Mouse (Mus musculus) G1E (cell line): Measurements from ENCODE around the gene Gli1. TPM values are rescaled to one million over a fixed set of nuclear protein-coding genes. Genes with fewer than 3 reads are reported as not detected.
A peak's percentile ranks its signal among the peaks of the same experiment; 100 is the strongest.

ENCODE experiments used
- ATAC-seq: 2 replicates; pipeline ENCODE4 v1.8.0; 2016; ENCODE audit warnings: mild to moderate bottlenecking; ENCODE audit not compliant: insufficient number of reproducible peaks, poor library complexity, low FRiP score, severe bottlenecking; ENCODE audit errors: extremely low read depth
- DNase-seq: peaks from one replicate; pipeline ENCODE4 v3.0.0; 2012; ENCODE audit warnings: low spot score
- H3K27me3 ChIP-seq: 2 replicates; pipeline ENCODE4 v1.6.1; 2012; ENCODE audit warnings: mild to moderate bottlenecking, low read length, inconsistent platforms; ENCODE audit not compliant: insufficient read depth
- H3K36me3 ChIP-seq: replicated peaks from 2 replicates; pipeline ENCODE3; 2012; ENCODE audit warnings: mild to moderate bottlenecking, inconsistent platforms
- H3K4me1 ChIP-seq: 2 replicates; pipeline ENCODE4 v1.6.1; 2012; ENCODE audit warnings: low read depth, low read length, inconsistent platforms, mixed read lengths; ENCODE audit not compliant: insufficient read depth
- H3K4me3 ChIP-seq: 2 replicates; pipeline ENCODE4 v1.5.1; 2012; ENCODE audit warnings: low read depth, mild to moderate bottlenecking, inconsistent platforms, low read length, moderate library complexity, mixed read lengths
- H3K9me3 ChIP-seq: replicated peaks from 2 replicates; pipeline ENCODE4 v1.6.1; 2012; ENCODE audit warnings: inconsistent platforms
- CTCF ChIP-seq: IDR thresholded peaks from 2 replicates; pipeline ENCODE4 v1.5.1; 2012; ENCODE audit warnings: low read depth, low read length, inconsistent platforms, mixed read lengths
- GATA1 ChIP-seq: IDR thresholded peaks from 2 replicates; pipeline ENCODE4 v1.6.1; 2012; ENCODE audit warnings: borderline replicate concordance, low read length, inconsistent platforms, mixed read lengths
- GATA2 ChIP-seq: IDR thresholded peaks from 2 replicates; pipeline ENCODE4 v1.6.1; 2012; ENCODE audit warnings: low read depth, low read length, inconsistent platforms, borderline replicate concordance
- POLR2AphosphoS5 ChIP-seq: IDR thresholded peaks from 2 replicates; pipeline ENCODE4 v1.6.1; 2012; ENCODE audit warnings: low read depth, low read length, inconsistent platforms; ENCODE audit not compliant: insufficient replicate concordance
- TAL1 ChIP-seq: conservative IDR thresholded peaks from 2 replicates; pipeline ENCODE4 v1.6.1; 2012; ENCODE audit warnings: low read depth, low read length, inconsistent platforms, mixed read lengths
- polyA plus RNA-seq: library from polyadenylated mRNA; stranded (reverse); fragments of >175 nt; gene quantifications from 2 replicates; pipeline ENCODE4 v1.2.3, GENCODE M21; 2012
- total RNA-seq, 2 experiments: library from RNA; stranded (forward) in 1 of 2; stranded (reverse) in 1 of 2; fragments of 200-1000 nt in 1 of 2; fragments of >200 nt in 1 of 2; fragmentation: Nextera tagmentation in 1 of 2; gene quantifications; 2 replicates each; pipeline ENCODE4 v1.2.3; 2014 to 2017

The Gli1 gene
- total and polyA plus RNA-seq, 3 experiments, result 0.11 to 0.23 (median 0.18) TPM

DNA sequence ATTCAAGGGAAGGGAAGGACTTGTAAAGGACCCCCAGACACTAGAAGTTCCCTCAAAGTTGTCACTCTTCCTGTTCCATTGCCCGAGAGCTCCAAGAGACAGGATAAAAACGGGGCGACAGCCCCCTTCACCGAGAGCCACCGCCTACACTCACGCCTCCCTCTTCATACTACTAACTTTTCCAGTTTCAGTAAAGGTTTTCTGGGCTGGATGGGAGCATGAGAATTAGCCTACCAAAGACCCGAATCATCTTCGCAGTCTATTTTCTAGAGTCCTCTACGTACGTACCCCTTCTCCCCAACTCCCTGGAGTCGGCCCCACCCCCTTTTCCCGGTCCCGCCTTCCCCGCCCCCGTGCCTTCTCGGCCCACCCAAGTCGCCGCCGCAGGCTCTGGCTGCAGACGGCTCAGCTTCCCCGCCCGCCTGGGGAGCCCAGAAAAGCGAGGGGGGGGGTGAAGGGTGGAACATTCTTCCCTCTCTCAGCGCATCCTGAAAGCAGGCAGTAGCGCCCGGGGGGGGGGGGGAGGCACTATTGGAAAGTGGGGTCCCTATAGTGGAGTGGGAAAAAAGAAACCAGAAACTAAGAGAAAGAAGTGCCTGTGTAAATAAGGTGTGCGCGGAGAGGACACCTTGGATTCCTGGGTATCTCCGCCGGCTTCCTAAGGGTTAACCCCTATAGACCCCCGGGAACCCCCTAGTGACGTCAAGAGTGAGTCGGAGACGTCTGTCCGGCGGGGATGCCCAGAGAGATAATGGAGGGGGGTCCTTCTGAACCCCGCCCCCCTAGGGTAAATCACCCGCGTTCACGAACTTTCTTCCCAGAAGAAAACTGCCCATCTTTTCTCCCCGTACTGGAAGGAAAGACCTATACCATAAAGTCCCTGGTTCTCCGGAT lies 1.8 kb downstream of the Gli1 start:
- DNase-seq (no peak), ATAC-seq (no peak)
- Histone ChIP-seq H3K27me3 (peaks cover 54% of the 10 kb centered on the region), H3K36me3 (no peaks in the 10 kb centered on the region), H3K9me3 (peaks cover 3% of the 10 kb centered on the region), H3K4me1 (peaks cover 67% of the 10 kb centered on the region), H3K4me3 (peak overlapping the region; percentile 71)
- TF ChIP-seq CTCF (no peak), GATA2 (no peak), POLR2AphosphoS5 (no peak), TAL1 (no peak), GATA1 (no peak)

GRCm38 (mm10) chr10:127338930-127339682 lies 2.7 kb downstream of the Gli1 start:
- DNase-seq (peak; percentile 84), ATAC-seq (peak; percentile 75)
- TF ChIP-seq GATA2 (no peak), CTCF (peak; percentile 77), GATA1 (no peak)
- peak overlapping the region; percentile 71 for H3K4me3 ChIP-seq
- peaks cover 48% of the 10 kb centered on the region for H3K27me3 ChIP-seq
- H3K36me3 ChIP-seq, result no peaks in the 10 kb centered on the region
- H3K4me1 ChIP-seq, result peaks cover 67% of the 10 kb centered on the region
- no peaks in the 10 kb centered on the region for H3K9me3 ChIP-seq

GRCm38 (mm10) chr10:127337536-127338099 lies 4.2 kb downstream of the Gli1 start:
- no peak overlapping the region for H3K4me3 ChIP-seq
- H3K4me1 ChIP-seq, result peaks cover 66% of the 10 kb centered on the region
- H3K27me3 ChIP-seq, result peaks cover 48% of the 10 kb centered on the region
- DNase-seq, result no peak
- H3K9me3 ChIP-seq, result no peaks in the 10 kb centered on the region
- TF ChIP-seq TAL1, result no peak
- TF ChIP-seq GATA1, result no peak
- no peak for TF ChIP-seq GATA2
- no peak for TF ChIP-seq POLR2AphosphoS5
- no peak for TF ChIP-seq CTCF
- H3K36me3 ChIP-seq, result peaks cover 3% of the 10 kb centered on the region
- ATAC-seq, result no peak

DNA sequence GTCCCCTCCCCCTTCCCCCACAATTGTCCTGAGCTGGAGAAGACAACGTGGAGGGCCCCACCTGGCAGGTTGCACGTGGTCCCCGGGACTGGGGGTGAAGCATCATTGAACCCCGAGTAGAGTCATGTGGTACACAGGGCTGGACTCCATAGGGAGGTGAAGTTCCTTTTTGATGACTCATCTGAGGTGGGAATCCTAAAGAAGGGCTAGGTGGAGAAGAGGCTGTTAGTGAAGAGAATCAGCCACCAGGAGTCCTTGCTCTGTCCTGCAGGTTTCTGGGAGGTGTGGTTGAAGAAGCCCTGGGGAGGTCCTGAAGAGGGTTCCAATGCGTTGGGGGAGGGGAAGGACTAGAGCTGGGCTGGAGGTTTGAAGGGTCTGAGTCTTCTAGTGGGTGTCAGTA lies 4.8 kb downstream of the Gli1 start:
- ATAC-seq, result no peak
- H3K36me3 ChIP-seq, result peaks cover 9% of the 10 kb centered on the region
- DNase-seq, result no peak
- TF ChIP-seq POLR2AphosphoS5 (no peak), TAL1 (no peak), GATA1 (no peak), GATA2 (no peak), CTCF (no peak)
- H3K4me1 ChIP-seq, result peaks cover 64% of the 10 kb centered on the region
- peaks cover 43% of the 10 kb centered on the region for H3K27me3 ChIP-seq
- no peak overlapping the region for H3K4me3 ChIP-seq
- H3K9me3 ChIP-seq, result no peaks in the 10 kb centered on the region

DNA sequence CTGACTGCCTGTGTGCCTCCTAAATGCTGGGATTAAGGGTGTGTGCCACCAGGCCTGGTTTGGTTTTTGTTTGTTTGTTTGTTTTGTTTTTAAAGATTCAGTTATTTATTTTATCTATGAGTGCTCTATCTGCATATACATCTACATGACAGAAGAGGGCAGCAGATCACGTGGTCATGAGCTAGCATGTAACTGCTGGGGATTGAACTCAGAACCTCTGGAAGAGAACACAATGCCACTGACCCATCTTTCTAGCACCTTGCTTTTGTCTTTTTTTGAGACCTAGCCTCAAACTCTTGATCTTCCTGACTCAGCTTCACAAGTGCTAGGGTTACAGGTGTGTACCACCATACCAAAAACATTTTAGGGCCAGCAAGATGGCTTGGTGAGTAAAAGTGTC lies 6.5 kb downstream of the Gli1 start:
- H3K4me3 ChIP-seq, result no peak overlapping the region
- peaks cover 26% of the 10 kb centered on the region for H3K36me3 ChIP-seq
- no peaks in the 10 kb centered on the region for H3K9me3 ChIP-seq
- TF ChIP-seq GATA2, result no peak
- ATAC-seq (no peak), DNase-seq (no peak)
- peaks cover 63% of the 10 kb centered on the region for H3K4me1 ChIP-seq
- peaks cover 26% of the 10 kb centered on the region for H3K27me3 ChIP-seq

DNA sequence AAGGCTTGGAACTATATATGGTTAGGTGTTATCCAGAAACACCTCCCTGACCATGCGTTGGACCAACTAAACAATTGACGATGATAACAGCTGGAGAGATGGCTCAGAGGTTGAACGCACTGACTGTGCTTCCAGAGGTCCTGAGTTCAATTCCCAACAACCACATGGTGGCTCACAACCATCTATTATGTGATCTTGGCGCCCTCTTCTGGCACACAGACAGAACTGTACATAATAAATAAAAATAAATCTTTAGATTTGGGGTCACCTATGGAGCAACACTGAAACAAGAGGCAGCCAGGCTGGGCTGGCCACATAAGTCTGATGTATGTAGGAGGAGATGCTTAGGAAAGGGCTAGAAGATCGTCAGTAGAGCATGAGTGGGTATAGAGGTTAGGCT lies 8.6 kb downstream of the Gli1 start:
- ATAC-seq (no peak), DNase-seq (no peak)
- TF ChIP-seq GATA2 (no peak), TAL1 (no peak), POLR2AphosphoS5 (no peak), GATA1 (no peak), CTCF (no peak)
- peaks cover 62% of the 10 kb centered on the region for H3K4me1 ChIP-seq
- peaks cover 47% of the 10 kb centered on the region for H3K36me3 ChIP-seq
- peaks cover 15% of the 10 kb centered on the region for H3K27me3 ChIP-seq
- no peak overlapping the region for H3K4me3 ChIP-seq
- H3K9me3 ChIP-seq, result no peaks in the 10 kb centered on the region
